Mouse (Mus musculus): ENCODE measurements at regions not wholly inside any gene's neighbourhood (a gene's known extent, or its start where the extent isn't known, plus 50 kb on each side); places are given as distances from the start of the nearest gene placed in this dataset.

DNA sequence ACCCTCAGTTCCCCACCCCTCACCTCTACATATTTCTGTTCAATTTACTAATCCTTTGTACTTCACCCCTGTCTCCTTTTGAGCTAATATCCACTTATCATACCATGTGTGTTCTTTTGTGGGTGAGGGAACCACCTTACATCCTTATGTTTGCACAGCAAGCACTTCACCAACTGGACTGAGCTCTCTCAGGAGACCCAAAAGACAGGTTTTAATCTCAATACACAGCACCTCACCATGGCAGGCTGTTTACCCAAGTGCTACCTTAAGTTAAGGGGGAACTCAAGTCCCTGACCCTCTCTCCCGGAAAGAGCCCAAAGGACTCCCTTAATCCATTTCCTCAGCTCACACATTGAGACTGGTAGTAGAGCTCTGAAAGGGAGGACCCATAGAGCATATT is 62.3 kb upstream of the Agr3 start:
- no peak for DNase-seq (ENCODE audit: low spot score)

DNA sequence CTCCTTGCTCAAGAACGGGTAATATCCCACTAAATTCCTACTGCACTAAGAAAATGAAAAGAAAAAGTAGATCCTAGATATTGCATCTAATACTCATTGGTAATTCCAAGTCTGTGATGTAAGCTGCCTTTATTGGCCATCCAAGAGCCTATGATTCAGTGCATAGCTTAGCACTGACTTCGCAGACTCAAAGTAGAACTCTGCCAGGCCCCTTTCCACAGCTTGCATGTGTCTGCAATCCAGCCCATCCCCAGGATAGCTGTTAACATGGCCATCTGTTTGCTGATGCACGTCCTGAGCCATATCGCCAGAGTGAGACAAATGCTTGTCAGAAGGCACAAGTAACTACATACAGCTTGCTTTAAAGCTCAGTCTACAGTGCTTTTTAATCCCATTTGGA is 72.3 kb upstream of the Agr3 start:
- DNase-seq (ENCODE audit: low spot score): no peak

GRCm38 (mm10) chr12:35846905-35847610 is 78.4 kb upstream of the Agr3 start:
- no peak for DNase-seq (ENCODE audit: low spot score)

GRCm38 (mm10) chr12:35836946-35837345 is 88.5 kb upstream of the Agr3 start:
- no peak for DNase-seq (ENCODE audit: low spot score)

DNA sequence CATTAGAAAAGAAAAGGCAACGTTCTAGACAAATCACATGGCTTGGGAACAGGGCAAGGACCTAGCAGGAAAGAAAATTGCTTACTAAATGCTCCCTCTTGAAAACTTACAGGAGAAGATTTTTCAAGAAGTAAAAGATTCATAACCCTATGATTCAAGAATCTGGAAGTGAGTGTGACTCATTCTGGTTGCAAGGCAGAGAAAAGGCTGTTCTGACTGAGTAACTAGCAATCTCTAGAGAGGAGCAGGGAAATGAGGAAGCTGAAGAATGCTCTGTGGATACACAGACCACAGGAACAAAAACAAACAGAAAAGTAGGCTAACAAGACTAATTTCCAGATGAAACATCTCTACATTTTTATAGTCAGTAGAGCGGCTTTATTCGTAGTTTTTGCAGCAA is 92.1 kb upstream of the Agr3 start:
- no peak for DNase-seq (ENCODE audit: low spot score)

- DNase-seq (ENCODE audit: low spot score): no peak
Observed at GRCm38 (mm10) chr12:35831922-35832512, 93.4 kb upstream of the Agr3 start.

GRCm38 (mm10) chr12:35831268-35831667 is 94.2 kb upstream of the Agr3 start:
- peak; percentile 10 for DNase-seq (ENCODE audit: low spot score)

GRCm38 (mm10) chr12:35827797-35828196 is 97.6 kb upstream of the Agr3 start:
- DNase-seq (ENCODE audit: low spot score): no peak

DNA sequence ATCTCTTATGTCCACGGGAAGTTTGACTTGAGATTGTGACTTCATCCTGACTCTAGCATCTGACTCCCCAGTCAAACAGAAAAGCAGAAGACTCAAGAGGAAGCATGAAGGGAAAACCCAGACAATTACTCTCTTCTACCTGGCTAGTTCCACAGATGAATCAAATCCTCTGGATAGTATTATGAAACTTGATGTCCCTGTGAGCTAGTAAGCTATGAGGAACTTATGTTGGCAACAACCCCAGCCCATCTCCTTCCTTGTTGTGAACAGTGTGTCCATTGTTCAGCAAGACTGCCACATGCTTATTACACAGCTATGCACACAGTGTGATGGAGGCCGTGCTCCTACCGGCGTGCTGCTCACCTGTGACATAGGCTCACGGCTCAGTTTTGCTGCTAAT is 98.4 kb upstream of the Agr3 start:
- no peak for DNase-seq (ENCODE audit: low spot score)

DNA sequence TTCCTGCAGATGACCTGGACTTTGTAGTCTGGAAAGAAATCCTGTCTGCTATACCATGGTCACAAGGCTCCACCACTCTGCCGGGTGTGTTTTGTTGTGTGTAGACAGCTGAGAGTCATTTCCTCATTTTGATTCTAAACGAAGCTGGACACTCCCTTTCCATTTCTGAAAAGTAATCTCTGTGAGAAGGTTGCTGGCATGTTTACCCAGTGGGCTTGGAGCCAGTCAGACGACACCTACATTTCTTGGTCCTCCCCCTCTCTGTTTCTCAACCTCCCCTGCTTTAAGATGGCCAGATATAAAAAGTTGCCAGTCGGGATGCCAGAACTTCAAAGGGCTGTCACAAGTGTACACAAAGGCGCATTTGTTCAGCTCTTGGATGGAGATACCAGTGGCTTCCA is 100.8 kb upstream of the Agr3 start:
- no peak for DNase-seq (ENCODE audit: low spot score)

DNA sequence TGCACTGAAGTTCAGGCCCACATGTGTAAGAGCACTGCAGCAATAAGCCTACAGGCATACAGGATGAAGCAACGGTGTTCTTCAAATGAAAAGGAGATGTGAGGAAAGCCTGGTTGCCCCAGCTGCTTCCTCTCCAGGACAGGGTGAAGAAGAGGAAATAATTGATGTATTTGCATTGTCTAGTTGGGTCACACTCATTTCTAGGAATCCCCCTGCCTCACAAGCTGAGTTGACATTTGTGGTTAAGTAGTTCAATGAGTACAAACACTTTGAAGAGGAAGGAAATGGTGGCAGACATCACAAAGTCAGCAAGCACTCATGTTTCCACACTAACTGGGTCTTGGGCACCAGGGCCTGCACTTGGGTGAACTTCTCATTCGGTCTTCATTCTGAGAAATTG is 126.2 kb upstream of the Agr3 start:
- peak; percentile 51 for DNase-seq (ENCODE audit: low spot score)

DNA sequence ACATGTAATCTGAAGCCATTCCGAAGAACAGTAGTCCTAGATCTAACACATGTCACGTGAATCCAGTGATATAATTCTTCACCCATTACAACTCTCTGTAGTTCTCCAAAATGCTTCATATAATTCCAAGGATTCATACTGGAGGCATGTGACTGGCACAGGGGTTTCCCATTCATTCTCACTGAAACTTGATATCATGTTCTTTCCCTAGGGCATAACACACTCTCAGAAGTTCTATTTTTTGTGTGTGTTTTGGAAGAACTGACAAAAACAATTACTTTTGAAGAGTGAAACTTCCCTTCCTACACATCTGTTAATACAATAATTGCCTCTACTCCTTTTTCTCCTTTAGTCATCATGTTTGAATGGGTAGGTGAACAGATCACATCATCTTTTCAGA is 150.0 kb upstream of the Agr3 start:
- DNase-seq (ENCODE audit: low spot score): no peak

GRCm38 (mm10) chr12:35770387-35771024 is 154.9 kb upstream of the Agr3 start:
- peak; percentile 31 for DNase-seq (ENCODE audit: low spot score)

DNA sequence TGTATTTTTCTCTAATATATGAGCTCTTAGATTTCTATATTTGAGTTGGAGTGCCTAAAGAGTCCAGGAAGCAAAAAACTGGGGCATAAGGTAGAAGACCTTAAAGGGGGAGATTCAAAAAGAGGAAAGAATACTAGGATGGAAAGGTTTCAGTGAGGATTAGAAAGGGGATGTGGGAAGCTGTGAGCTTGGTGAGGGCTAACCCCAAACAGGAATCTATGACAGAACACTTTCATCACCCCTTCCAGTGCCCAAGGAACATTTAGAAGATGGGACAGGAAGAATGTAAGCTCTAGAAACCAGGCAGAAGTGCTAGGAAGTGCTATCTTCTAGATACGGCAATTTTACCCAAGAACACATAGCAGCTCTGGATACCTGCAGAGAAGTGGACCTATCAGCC is 166.5 kb upstream of the Agr3 start:
- DNase-seq (ENCODE audit: low spot score): no peak

DNA sequence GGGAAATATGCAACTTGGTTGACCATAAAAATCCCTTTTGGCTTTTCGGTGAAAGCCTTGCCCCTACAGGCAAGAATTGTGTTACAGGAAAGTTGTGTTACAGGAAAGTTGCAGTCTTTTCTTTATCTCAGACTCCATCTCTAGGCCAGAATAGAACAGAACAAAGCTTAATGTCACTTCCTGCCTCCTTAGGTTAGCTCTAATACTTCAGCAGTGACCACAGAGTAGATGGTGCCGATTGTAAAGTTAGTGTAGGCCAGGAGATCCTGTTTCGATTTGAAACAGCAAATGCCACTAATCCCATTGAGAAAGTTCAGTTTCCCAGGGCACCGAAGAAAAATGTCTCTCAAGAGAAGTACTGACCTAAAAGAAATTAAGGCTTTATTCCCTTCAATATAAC is 170.3 kb upstream of the Agr3 start:
- no peak for DNase-seq (ENCODE audit: low spot score)

DNA sequence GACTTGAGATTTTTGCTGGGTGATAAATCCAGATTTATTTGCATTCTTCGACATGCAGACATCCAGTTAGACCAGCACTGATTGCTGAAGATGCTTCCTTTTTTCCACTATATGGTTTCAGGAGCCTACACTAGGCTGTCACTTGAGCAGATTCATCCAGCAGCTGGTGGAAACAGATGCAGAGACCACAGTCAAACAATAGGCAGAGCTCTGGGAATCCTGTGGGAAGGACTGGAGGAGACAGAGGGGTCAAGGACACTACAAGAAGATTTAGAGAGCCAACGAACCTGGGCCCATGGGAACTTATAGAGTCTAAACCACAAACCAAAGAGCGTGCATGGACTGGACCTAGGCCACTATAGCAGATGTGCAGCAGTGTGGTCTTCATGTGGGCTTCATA is 177.4 kb upstream of the Agr3 start:
- DNase-seq (ENCODE audit: low spot score): no peak

- no peak for DNase-seq (ENCODE audit: low spot score)
Observed at GRCm38 (mm10) chr12:35746691-35747299, 178.6 kb upstream of the Agr3 start.

GRCm38 (mm10) chr12:35742729-35743128 is 182.7 kb upstream of the Agr3 start:
- DNase-seq (ENCODE audit: low spot score): no peak

DNA sequence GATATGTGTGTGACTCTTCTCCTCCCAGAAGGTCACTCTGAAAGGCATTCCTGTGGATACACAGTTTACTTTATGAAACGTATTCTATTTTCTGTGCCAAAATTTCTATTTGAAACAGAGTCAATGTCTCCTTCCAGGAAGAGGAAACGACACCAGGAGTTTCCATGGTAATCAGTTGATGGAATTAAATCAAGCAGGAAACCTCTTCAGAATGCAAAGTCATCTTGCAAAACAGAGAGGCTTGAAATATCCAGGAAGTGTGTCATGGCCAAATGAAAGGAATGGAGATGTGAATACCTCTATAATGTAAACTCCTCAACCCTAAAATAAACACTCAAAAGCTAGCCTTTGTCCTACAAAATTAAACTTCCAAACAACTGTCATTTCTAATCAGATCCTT is 189.0 kb upstream of the Agr3 start:
- DNase-seq (ENCODE audit: low spot score): no peak

GRCm38 (mm10) chr12:35735002-35735401 is 190.4 kb upstream of the Agr3 start:
- DNase-seq (ENCODE audit: low spot score): no peak

- no peak for DNase-seq (ENCODE audit: low spot score)
Observed at GRCm38 (mm10) chr12:35734371-35734770, 191.0 kb upstream of the Agr3 start.

DNA sequence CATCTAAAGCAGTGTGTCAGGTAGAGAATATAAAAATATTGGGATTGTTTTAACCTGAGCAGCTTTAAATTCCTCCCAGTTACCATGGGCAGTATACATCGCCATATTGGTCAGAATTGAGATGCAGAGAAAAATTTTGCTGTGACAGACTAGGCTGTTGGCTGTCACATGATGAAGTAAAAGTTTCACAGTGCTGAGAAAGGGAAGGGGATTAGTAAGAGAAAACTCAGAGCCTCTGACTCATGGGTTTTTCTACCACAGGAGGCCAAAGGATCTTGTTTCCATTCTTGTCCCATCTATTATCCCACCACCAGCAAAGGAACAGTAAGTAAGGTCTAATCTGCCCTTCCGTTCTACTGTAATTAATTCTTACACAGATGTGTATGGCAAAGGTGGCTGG is 191.8 kb upstream of the Agr3 start:
- no peak for DNase-seq (ENCODE audit: low spot score)

- DNase-seq (ENCODE audit: low spot score): no peak
Observed at GRCm38 (mm10) chr12:35725910-35726309, 191.1 kb upstream of the Ahr start.

Measured in T-cell, adult 2 months (primary cell).